Mouse (Mus musculus): ENCODE results near the gene Mb. TPM values are rescaled to one million over a fixed set of nuclear protein-coding genes. Genes with fewer than 3 reads are reported as not detected.
A peak's percentile ranks its signal among the peaks of the same experiment; 100 is the strongest.

Gene Mb
- polyA plus RNA-seq, 1 experiment from 2014 or later = not detected

DNA sequence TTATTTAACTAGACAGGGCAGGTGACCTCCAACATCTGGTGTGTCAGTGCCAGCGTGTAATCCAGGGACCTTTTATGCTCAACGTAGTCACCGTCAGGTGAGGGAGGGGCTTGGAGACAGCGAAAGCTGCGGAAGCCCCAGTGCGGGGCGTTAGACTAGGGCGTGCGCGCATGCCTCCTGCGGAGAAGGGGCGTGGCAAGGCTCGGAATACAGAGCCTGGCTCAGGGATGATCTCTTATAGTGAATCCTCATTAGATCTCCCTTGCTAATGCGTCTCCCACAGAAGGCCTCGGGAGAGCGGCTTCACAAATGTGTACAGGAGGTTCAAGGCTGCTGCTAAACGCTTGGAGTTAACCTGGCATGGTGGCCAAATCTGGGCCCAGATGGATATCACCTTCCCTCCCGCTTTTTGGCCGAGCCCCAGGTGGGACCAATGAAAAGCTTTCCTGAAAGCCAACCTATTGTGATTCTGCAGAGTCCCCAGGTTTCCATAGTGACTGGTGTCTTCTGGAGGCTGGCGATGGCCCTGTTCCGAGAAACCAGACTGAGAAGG, 62.9 kb downstream of the Mb start:
- ATAC-seq (ENCODE audit: low FRiP score) = peak; percentile 69
- H3K4me2 ChIP-seq = peak overlapping the region; percentile 50
- no peaks in the 10 kb centered on the region for H3K36me3 ChIP-seq (ENCODE audit: control insufficient read depth, insufficient read depth, low read length)
- peak overlapping the region; percentile 32 for H3K4me3 ChIP-seq (ENCODE audit: low read depth, low read length)
- no peak overlapping the region for H3K27ac ChIP-seq (ENCODE audit: low read depth, low read length)
- peak overlapping the region; percentile 46 for H3K9ac ChIP-seq (ENCODE audit: low read length)
- 3% methylated on average over 21 of the region's 21 CpGs for WGBS
- peak; percentile 89 for DNase-seq (ENCODE audit: low spot score, missing footprints)
- H3K27me3 ChIP-seq (ENCODE audit: control insufficient read depth, insufficient read depth, low read length) = peaks cover 2% of the 10 kb centered on the region; the same call in 1 of the 2 replicates
- no peaks in the 10 kb centered on the region for H3K9me3 ChIP-seq (ENCODE audit: control insufficient read depth, low read length)
- peaks cover 9% of the 10 kb centered on the region; the same call in 1 of the 2 replicates for H3K4me1 ChIP-seq (ENCODE audit: control insufficient read depth, insufficient read depth, low read length)

DNA sequence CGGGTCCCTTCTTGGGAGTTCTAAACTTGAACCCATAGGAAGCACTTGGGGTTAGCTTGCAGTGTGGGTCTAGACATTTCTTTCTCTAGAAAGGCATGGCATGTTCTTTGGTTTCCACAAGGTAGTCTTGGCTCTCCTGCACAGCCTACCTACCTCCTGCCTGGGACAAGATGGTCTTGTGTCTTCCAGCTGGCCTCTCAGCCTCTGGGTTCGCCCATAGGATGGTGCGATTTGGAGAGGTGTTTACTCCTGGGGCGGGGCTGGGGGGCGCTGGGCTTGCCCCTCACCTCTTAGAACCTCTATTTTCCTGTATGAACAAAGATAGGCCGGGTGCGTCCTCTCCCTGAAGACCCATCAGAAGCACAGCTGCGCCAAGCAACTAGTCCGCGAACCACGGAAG, 63.3 kb downstream of the Mb start:
- Histone ChIP-seq H3K9me3 (ENCODE audit: control insufficient read depth, low read length) (no peaks in the 10 kb centered on the region), H3K9ac (ENCODE audit: low read length) (peak overlapping the region; percentile 46), H3K4me2 (peak overlapping the region; percentile 50), H3K36me3 (ENCODE audit: control insufficient read depth, insufficient read depth, low read length) (no peaks in the 10 kb centered on the region), H3K4me1 (ENCODE audit: control insufficient read depth, insufficient read depth, low read length) (peaks cover 9% of the 10 kb centered on the region; the same call in 1 of the 2 replicates), H3K4me3 (ENCODE audit: low read depth, low read length) (peak overlapping the region; percentile 32), H3K27ac (ENCODE audit: low read depth, low read length) (no peak overlapping the region), H3K27me3 (ENCODE audit: control insufficient read depth, insufficient read depth, low read length) (peaks cover 2% of the 10 kb centered on the region; the same call in 1 of the 2 replicates)
- ATAC-seq (ENCODE audit: low FRiP score) = peak; percentile 27; the same call in 1 of the 2 replicates
- no peak for DNase-seq (ENCODE audit: low spot score, missing footprints)
- 16% methylated on average over 11 of the region's 11 CpGs for WGBS

DNA sequence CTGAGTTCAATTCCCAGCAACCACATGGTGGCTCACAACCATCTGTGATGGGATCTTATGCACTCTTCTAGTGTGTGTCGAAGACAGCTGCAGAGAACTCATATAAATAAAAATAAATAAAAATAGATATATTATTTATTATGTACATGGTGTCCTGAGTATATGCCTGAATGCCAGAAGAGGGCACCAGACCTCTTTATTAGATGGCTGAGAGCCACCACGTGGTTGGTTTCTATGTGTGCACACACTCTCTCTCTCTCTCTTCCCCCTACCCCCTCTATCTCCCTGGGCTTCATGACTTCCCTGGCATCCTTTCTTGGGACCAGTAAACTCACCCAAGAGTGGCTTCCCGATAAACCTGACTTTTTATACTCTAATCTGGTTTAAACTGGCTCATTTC, 67.7 kb downstream of the Mb start:
- ATAC-seq (ENCODE audit: low FRiP score) = no peak
- Histone ChIP-seq H3K9me3 (ENCODE audit: control insufficient read depth, low read length) (no peaks in the 10 kb centered on the region), H3K4me1 (ENCODE audit: control insufficient read depth, insufficient read depth, low read length) (peaks cover 6% of the 10 kb centered on the region; the same call in 1 of the 2 replicates), H3K27me3 (ENCODE audit: control insufficient read depth, insufficient read depth, low read length) (no peaks in the 10 kb centered on the region; the same call in 1 of the 2 replicates), H3K4me2 (no peak overlapping the region), H3K36me3 (ENCODE audit: control insufficient read depth, insufficient read depth, low read length) (no peaks in the 10 kb centered on the region), H3K27ac (ENCODE audit: low read depth, low read length) (no peak overlapping the region), H3K4me3 (ENCODE audit: low read depth, low read length) (no peak overlapping the region), H3K9ac (ENCODE audit: low read length) (no peak overlapping the region)
- WGBS = 58% methylated on average over 3 of the region's 3 CpGs
- DNase-seq (ENCODE audit: low spot score, missing footprints) = no peak

DNA sequence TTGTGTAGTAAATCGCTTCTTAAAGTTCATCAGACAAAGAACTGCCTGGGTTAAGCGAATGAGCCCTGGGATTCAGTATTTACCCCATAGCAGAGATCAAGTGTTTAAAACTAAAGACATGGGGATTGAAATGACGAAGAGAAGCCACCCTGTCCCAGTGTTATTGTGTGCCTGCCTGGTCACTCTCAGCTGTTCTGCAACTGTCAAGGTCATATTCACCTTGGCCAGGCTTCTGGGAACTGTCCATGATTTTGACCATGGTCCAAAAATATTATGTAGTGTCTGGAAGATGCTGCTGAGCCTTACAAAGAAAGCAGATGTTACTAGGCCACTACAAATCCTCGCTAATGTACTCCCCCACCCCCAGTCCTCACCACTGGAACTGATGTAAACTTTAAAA, 70.7 kb downstream of the Mb start:
- H3K27me3 ChIP-seq (ENCODE audit: control insufficient read depth, insufficient read depth, low read length) = no peaks in the 10 kb centered on the region
- H3K4me1 ChIP-seq (ENCODE audit: control insufficient read depth, insufficient read depth, low read length) = peaks cover 7% of the 10 kb centered on the region
- H3K9ac ChIP-seq (ENCODE audit: low read length) = no peak overlapping the region
- H3K9me3 ChIP-seq (ENCODE audit: control insufficient read depth, low read length) = no peaks in the 10 kb centered on the region
- DNase-seq (ENCODE audit: low spot score, missing footprints) (no peak), ATAC-seq (ENCODE audit: low FRiP score) (no peak)
- no peak overlapping the region for H3K4me3 ChIP-seq (ENCODE audit: low read depth, low read length)
- no peak overlapping the region for H3K4me2 ChIP-seq
- H3K27ac ChIP-seq (ENCODE audit: low read depth, low read length) = no peak overlapping the region
- H3K36me3 ChIP-seq (ENCODE audit: control insufficient read depth, insufficient read depth, low read length) = no peaks in the 10 kb centered on the region
- WGBS = 81% methylated on average over 4 of the region's 4 CpGs

DNA sequence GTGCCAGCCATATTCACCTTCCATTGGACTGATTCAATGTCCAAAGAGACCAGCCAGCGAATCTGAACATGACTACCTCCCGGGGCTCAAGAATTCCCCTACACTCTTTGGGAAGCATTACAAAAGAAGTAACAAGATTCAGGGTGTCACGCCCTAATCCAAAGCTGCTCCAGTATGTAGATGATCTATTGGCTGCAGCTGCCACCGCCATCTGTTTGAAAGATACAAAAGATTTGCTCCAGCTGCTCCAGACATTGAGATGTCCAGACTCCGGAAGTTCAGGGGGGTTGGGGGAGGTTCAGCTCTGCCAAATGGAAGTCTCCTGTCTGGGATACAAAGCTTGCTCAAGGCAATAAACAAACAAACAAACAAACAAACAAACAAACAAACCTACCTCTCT, 73.9 kb downstream of the Mb start:
- Histone ChIP-seq H3K36me3 (ENCODE audit: control insufficient read depth, insufficient read depth, low read length) (no peaks in the 10 kb centered on the region), H3K27me3 (ENCODE audit: control insufficient read depth, insufficient read depth, low read length) (no peaks in the 10 kb centered on the region), H3K9me3 (ENCODE audit: control insufficient read depth, low read length) (no peaks in the 10 kb centered on the region), H3K27ac (ENCODE audit: low read depth, low read length) (no peak overlapping the region), H3K9ac (ENCODE audit: low read length) (no peak overlapping the region), H3K4me1 (ENCODE audit: control insufficient read depth, insufficient read depth, low read length) (peaks cover 7% of the 10 kb centered on the region), H3K4me3 (ENCODE audit: low read depth, low read length) (no peak overlapping the region), H3K4me2 (no peak overlapping the region)
- ATAC-seq (ENCODE audit: low FRiP score) (0 out of 2 replicates have a peak, but pooled peaks have one; percentile 50), DNase-seq (ENCODE audit: low spot score, missing footprints) (peak; percentile 89)
- WGBS = 30% methylated on average over 5 of the region's 5 CpGs

DNA sequence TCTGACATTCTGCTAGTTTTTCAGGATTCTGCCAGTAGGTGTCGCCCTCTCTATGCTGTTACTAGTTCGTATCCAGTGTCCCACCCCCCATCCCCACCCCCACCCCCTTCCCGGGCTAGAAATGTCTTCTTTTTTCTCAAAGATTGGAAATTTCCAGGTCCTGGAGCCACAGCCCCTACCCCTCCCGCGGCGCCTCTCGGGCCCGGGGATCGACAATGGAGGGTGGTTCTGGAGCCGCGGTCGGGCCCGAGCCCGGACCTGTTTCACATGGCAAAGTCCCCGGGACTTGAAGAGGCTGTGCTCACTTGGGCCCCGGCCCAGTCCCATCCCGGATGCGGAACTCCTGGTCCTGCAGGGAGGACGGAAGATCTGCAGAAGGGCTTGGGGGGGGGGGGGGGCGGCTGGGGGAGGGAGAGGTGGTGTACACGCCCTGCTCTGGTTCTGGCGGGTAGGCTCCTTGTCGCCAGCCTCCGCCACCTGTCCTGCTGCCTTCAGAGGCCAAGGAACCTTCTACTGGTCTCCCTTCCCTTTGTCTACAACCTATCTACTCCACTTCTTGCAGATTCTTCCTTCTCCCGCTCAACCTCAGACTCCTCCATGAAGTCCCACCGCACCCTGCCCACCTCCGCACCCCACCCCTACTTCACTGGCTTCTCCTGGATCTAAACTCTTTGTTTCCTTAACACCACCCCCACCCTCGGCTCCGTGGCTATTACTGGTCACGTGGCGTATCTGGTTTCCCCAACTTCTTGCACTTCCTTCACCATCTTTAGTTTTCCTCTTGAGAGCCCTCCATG, 76.4 kb downstream of the Mb start:
- H3K9ac ChIP-seq (ENCODE audit: low read length) = peak overlapping the region; percentile 77
- no peak overlapping the region for H3K27ac ChIP-seq (ENCODE audit: low read depth, low read length)
- H3K36me3 ChIP-seq (ENCODE audit: control insufficient read depth, insufficient read depth, low read length) = no peaks in the 10 kb centered on the region
- no peaks in the 10 kb centered on the region for H3K27me3 ChIP-seq (ENCODE audit: control insufficient read depth, insufficient read depth, low read length)
- H3K4me2 ChIP-seq = peak overlapping the region; percentile 57
- H3K9me3 ChIP-seq (ENCODE audit: control insufficient read depth, low read length) = no peaks in the 10 kb centered on the region
- DNase-seq (ENCODE audit: low spot score, missing footprints) = peak; percentile 98
- 8% methylated on average over 30 of the region's 31 CpGs for WGBS
- H3K4me3 ChIP-seq (ENCODE audit: low read depth, low read length) = peak overlapping the region; percentile 38
- ATAC-seq (ENCODE audit: low FRiP score) = peak; percentile 76
- H3K4me1 ChIP-seq (ENCODE audit: control insufficient read depth, insufficient read depth, low read length) = peaks cover 7% of the 10 kb centered on the region

DNA sequence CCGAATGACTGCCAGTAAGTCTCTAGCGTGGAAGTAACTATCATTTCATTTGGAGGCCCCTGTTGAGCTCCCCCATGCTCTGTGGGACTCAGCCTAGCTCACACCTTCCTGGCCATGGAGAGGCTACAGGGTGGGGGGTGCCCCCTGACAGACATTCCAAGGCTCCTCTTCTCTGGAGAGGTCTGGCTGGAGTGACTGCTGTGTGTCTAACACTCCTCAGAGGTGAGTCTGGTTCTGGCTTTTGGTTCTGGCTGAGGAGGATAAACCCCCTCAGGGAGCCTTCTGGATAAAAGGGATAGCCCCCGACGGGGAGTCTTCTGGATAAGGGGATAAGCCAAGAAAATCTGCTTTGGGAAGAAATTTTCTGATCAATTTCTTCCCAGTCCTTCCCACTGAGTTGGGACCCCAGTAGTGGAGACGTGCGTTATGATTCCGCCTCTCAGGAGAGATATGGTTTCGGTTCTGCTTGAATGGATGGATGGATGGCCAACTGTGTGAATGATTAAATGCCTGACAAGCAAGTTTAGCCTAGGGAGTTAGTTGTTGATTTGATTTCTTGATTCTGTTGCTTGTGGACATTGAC, 77.1 kb downstream of the Mb start:
- no peak overlapping the region for H3K27ac ChIP-seq (ENCODE audit: low read depth, low read length)
- 32% methylated on average over 8 of the region's 8 CpGs for WGBS
- H3K27me3 ChIP-seq (ENCODE audit: control insufficient read depth, insufficient read depth, low read length) = no peaks in the 10 kb centered on the region
- ATAC-seq (ENCODE audit: low FRiP score) (peak; percentile 50; the same call in 1 of the 2 replicates), DNase-seq (ENCODE audit: low spot score, missing footprints) (no peak)
- peak overlapping the region; percentile 77 for H3K9ac ChIP-seq (ENCODE audit: low read length)
- no peaks in the 10 kb centered on the region for H3K9me3 ChIP-seq (ENCODE audit: control insufficient read depth, low read length)
- H3K36me3 ChIP-seq (ENCODE audit: control insufficient read depth, insufficient read depth, low read length) = no peaks in the 10 kb centered on the region
- peaks cover 7% of the 10 kb centered on the region for H3K4me1 ChIP-seq (ENCODE audit: control insufficient read depth, insufficient read depth, low read length)
- H3K4me2 ChIP-seq = peak overlapping the region; percentile 57
- H3K4me3 ChIP-seq (ENCODE audit: low read depth, low read length) = peak overlapping the region; percentile 38; the same call in 1 of the 2 replicates

DNA sequence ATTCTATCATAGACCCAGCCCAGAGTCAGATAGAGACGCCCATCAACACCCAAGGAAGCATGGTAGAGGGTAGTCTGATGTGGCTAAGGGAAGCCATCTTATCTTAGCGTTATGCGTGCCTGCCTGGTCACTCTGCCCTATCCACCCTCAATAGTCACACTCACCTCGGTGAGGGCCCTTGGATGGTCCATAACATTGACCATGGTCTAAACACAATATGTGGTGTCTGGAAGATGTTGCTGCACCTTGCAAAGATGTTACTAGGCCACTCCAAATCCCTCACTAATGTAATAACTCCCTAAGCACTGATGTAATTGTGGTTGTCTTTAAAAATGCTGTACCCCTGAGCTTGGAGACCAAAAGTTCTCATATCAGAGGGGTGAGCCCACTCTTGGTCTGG, 77.8 kb downstream of the Mb start:
- WGBS = 87% methylated on average over 4 of the region's 4 CpGs
- H3K9ac ChIP-seq (ENCODE audit: low read length) = no peak overlapping the region
- no peak overlapping the region for H3K27ac ChIP-seq (ENCODE audit: low read depth, low read length)
- no peaks in the 10 kb centered on the region for H3K9me3 ChIP-seq (ENCODE audit: control insufficient read depth, low read length)
- H3K4me1 ChIP-seq (ENCODE audit: control insufficient read depth, insufficient read depth, low read length) = peaks cover 7% of the 10 kb centered on the region
- no peaks in the 10 kb centered on the region for H3K27me3 ChIP-seq (ENCODE audit: control insufficient read depth, insufficient read depth, low read length)
- H3K36me3 ChIP-seq (ENCODE audit: control insufficient read depth, insufficient read depth, low read length) = no peaks in the 10 kb centered on the region
- no peak overlapping the region for H3K4me3 ChIP-seq (ENCODE audit: low read depth, low read length)
- DNase-seq (ENCODE audit: low spot score, missing footprints) (peak; percentile 73), ATAC-seq (ENCODE audit: low FRiP score) (no peak)
- no peak overlapping the region for H3K4me2 ChIP-seq
